Mouse (Mus musculus) MEL (cell line): Measurements from ENCODE around the gene Hpca. TPM values are rescaled to one million over a fixed set of nuclear protein-coding genes. Genes with fewer than 3 reads are reported as not detected.
A peak's percentile ranks its signal among the peaks of the same experiment; 100 is the strongest.

Experiments used
- DNase-seq: peaks from one replicate; pipeline ENCODE4 v3.0.0; 2011; ENCODE audit warnings: low read depth, low spot score
- H3K27ac ChIP-seq: 2 replicates; pipeline ENCODE4 v1.5.1; 2012; ENCODE audit warnings: low read depth, mild to moderate bottlenecking, control low read depth, low read length, moderate library complexity; ENCODE audit not compliant: control insufficient read depth
- H3K27me3 ChIP-seq, 2 experiments: fragments of 150-350 bp in 1 of 2; sonication (generic) in 1 of 2; 2 replicates each; pipeline ENCODE4 v1.6.1; 2012; ENCODE audit warnings: low read length in 2 of 2, mild to moderate bottlenecking in 2 of 2, improper control_type of control experiment in 1 of 2, moderate library complexity in 1 of 2; ENCODE audit not compliant: insufficient read depth in 2 of 2, control insufficient read depth in 1 of 2
- H3K36me3 ChIP-seq, 2 experiments: 2 replicates each; pipeline ENCODE4 v1.6.1; 2012 to 2014; ENCODE audit warnings: low read length in 2 of 2, improper control_type of control experiment in 1 of 2, inconsistent platforms in 1 of 2, mild to moderate bottlenecking in 1 of 2; ENCODE audit not compliant: insufficient read depth in 2 of 2, control insufficient read depth in 1 of 2
- H3K4me1 ChIP-seq, 2 experiments: fragments of 150-350 bp in 1 of 2; sonication (generic) in 1 of 2; 2 replicates each; pipeline ENCODE4 v1.6.1; 2012; ENCODE audit warnings: low read length in 2 of 2, improper control_type of control experiment in 1 of 2, mild to moderate bottlenecking in 1 of 2; ENCODE audit not compliant: insufficient read depth in 2 of 2, control insufficient read depth in 1 of 2
- H3K4me3 ChIP-seq, 2 experiments: fragments of 150-350 bp in 1 of 2; sonication (generic) in 1 of 2; 2 replicates each; pipeline ENCODE4 v1.5.1; 2012; ENCODE audit warnings: low read depth in 2 of 2, low read length in 2 of 2, mild to moderate bottlenecking in 2 of 2, moderate library complexity in 2 of 2, control low read depth in 1 of 2, improper control_type of control experiment in 1 of 2; ENCODE audit not compliant: control insufficient read depth in 1 of 2, insufficient read depth in 1 of 2
- H3K79me2 ChIP-seq: 2 replicates; pipeline ENCODE4 v1.6.1; 2012; ENCODE audit warnings: mild to moderate bottlenecking, low read length, moderate library complexity; ENCODE audit not compliant: control insufficient read depth, poor library complexity, insufficient read depth
- H3K9ac ChIP-seq: 2 replicates; pipeline ENCODE4 v1.6.1; 2012; ENCODE audit warnings: low read depth, mild to moderate bottlenecking, control low read depth, low read length, moderate library complexity; ENCODE audit not compliant: control insufficient read depth, poor library complexity, severe bottlenecking
- H3K9me3 ChIP-seq: fragments of 150-350 bp; sonication (generic); replicated peaks from 2 replicates; pipeline ENCODE4 v1.6.1; 2012; ENCODE audit warnings: mild to moderate bottlenecking, low read length, improper control_type of control experiment, moderate library complexity; ENCODE audit not compliant: insufficient read depth
- BHLHE40 ChIP-seq: IDR thresholded peaks from 2 replicates; pipeline ENCODE4 v1.6.1; 2012; ENCODE audit warnings: low read depth, mild to moderate bottlenecking, inconsistent platforms, low read length, improper control_type of control experiment, borderline replicate concordance
- CTCF ChIP-seq, 3 experiments: IDR thresholded peaks in 2 of 3; conservative IDR thresholded peaks in 1 of 3; 2 replicates each; pipeline ENCODE4 v1.5.1; 2011 to 2012; ENCODE audit warnings: low read length in 3 of 3, low read depth in 2 of 3, mild to moderate bottlenecking in 2 of 3, improper control_type of control experiment in 1 of 3, inconsistent platforms in 1 of 3, mixed read lengths in 1 of 3, moderate library complexity in 1 of 3; ENCODE audit not compliant: control insufficient read depth in 1 of 3, insufficient read depth in 1 of 3, poor library complexity in 1 of 3, severe bottlenecking in 1 of 3
- E2F4 ChIP-seq: IDR thresholded peaks from 2 replicates; pipeline ENCODE4 v1.6.1; 2011; ENCODE audit warnings: low read depth, low read length, improper control_type of control experiment, borderline replicate concordance
- ETS1 ChIP-seq: IDR thresholded peaks from 2 replicates; pipeline ENCODE4 v1.6.1; 2012; ENCODE audit warnings: low read depth, mild to moderate bottlenecking, inconsistent platforms, low read length, improper control_type of control experiment, moderate library complexity
- GABPA ChIP-seq: IDR thresholded peaks from 2 replicates; pipeline ENCODE4 v1.6.1; 2012; ENCODE audit warnings: low read depth, mild to moderate bottlenecking, inconsistent platforms, low read length, improper control_type of control experiment, moderate library complexity
- HCFC1 ChIP-seq: IDR thresholded peaks from 2 replicates; pipeline ENCODE4 v1.6.1; 2012; ENCODE audit warnings: low read depth, mild to moderate bottlenecking, inconsistent platforms, low read length, improper control_type of control experiment, moderate library complexity
- MAFK ChIP-seq: IDR thresholded peaks from 2 replicates; pipeline ENCODE4 v1.6.1; 2011; ENCODE audit warnings: low read depth, mild to moderate bottlenecking, low read length, improper control_type of control experiment, borderline replicate concordance
- MXI1 ChIP-seq: IDR thresholded peaks from 2 replicates; pipeline ENCODE4 v1.6.1; 2011; ENCODE audit warnings: mild to moderate bottlenecking, low read depth, low read length, improper control_type of control experiment
- MYC ChIP-seq: IDR thresholded peaks from 2 replicates; pipeline ENCODE4 v1.6.1; 2011; ENCODE audit warnings: low read depth, mild to moderate bottlenecking, low read length, improper control_type of control experiment, moderate library complexity
- POLR2A ChIP-seq, 2 experiments: IDR thresholded peaks; 2 replicates each; pipeline ENCODE4 v1.6.1; 2011 to 2012; ENCODE audit warnings: low read length in 2 of 2, mild to moderate bottlenecking in 2 of 2, control low read depth in 1 of 2, improper control_type of control experiment in 1 of 2, low read depth in 1 of 2, moderate library complexity in 1 of 2; ENCODE audit not compliant: control insufficient read depth in 1 of 2, insufficient read depth in 1 of 2, poor library complexity in 1 of 2
- POLR2AphosphoS2 ChIP-seq: IDR thresholded peaks from 2 replicates; pipeline ENCODE4 v1.6.1; 2011; ENCODE audit warnings: low read length, improper control_type of control experiment
- RCOR1 ChIP-seq: IDR thresholded peaks from 2 replicates; pipeline ENCODE4 v1.6.1; 2012; ENCODE audit warnings: low read depth, mild to moderate bottlenecking, inconsistent platforms, low read length, improper control_type of control experiment
- SMC3 ChIP-seq: IDR thresholded peaks from 2 replicates; pipeline ENCODE4 v1.6.1; 2011; ENCODE audit warnings: low read depth, low read length, improper control_type of control experiment
- TAL1 ChIP-seq: IDR thresholded peaks from 2 replicates; pipeline ENCODE4 v1.6.1; 2012; ENCODE audit warnings: mild to moderate bottlenecking, inconsistent platforms, low read length, moderate library complexity, mixed read lengths
- TBP ChIP-seq: IDR thresholded peaks from 2 replicates; pipeline ENCODE4 v1.8.0; 2011; ENCODE audit warnings: low read depth, low read length, improper control_type of control experiment
- UBTF ChIP-seq: IDR thresholded peaks from 2 replicates; pipeline ENCODE4 v1.6.1; 2012; ENCODE audit warnings: low read depth, mild to moderate bottlenecking, inconsistent platforms, low read length, improper control_type of control experiment, moderate library complexity, borderline replicate concordance; ENCODE audit not compliant: insufficient read depth
- USF1 ChIP-seq: IDR thresholded peaks from 2 replicates; pipeline ENCODE4 v1.6.1; 2014; ENCODE audit warnings: low read depth, mild to moderate bottlenecking, inconsistent platforms, low read length, improper control_type of control experiment, moderate library complexity
- ZNF384 ChIP-seq: IDR thresholded peaks from 2 replicates; pipeline ENCODE4 v1.6.1; 2012; ENCODE audit warnings: low read depth, mild to moderate bottlenecking, inconsistent platforms, low read length, improper control_type of control experiment
- polyA plus RNA-seq, 2 experiments: library from polyadenylated mRNA; stranded (reverse) in 1 of 2; unstranded in 1 of 2; fragments of >175 nt in 1 of 2; fragments of >200 nt in 1 of 2; gene quantifications; 2 replicates each; pipeline versions ENCODE4 v1.2.1 to v1.2.4; 2012; ENCODE audit warnings: low replicate concordance in 2 of 2, low read depth in 1 of 2; ENCODE audit not compliant: insufficient read length in 2 of 2, insufficient read depth in 1 of 2, missing spikeins in 1 of 2
- total RNA-seq: library from RNA; depleted of rRNA; stranded (reverse); fragments of 300-350 nt; gene quantifications from 2 replicates; pipeline ENCODE4 v1.2.3, GENCODE M21; 2012

Gene Hpca
- total and polyA plus RNA-seq, 3 experiments = 0.39 to 1.1 TPM; not detected in 1

- Histone ChIP-seq H3K9me3 (no peaks in the 10 kb centered on the region), H3K36me3 (peaks cover 2 to 10% of the 10 kb centered on the region in 2 experiments; a peak in 3 of 4 replicates), H3K27me3 (no peaks in the 10 kb centered on the region), H3K4me3 (no peak overlapping the region), H3K27ac (no peak overlapping the region), H3K9ac (no peak overlapping the region), H3K4me1 (peaks cover 2 to 8% of the 10 kb centered on the region in 2 experiments; a peak in 2 of 4 replicates), H3K79me2 (no peaks in the 10 kb centered on the region)
- TF ChIP-seq E2F4 = no peak
- no peak for TF ChIP-seq RCOR1
- no peak for TF ChIP-seq UBTF
- no peak for TF ChIP-seq MXI1
- TF ChIP-seq ETS1 = no peak
- no peak for TF ChIP-seq HCFC1
- no peak for TF ChIP-seq GABPA
- no peak for TF ChIP-seq BHLHE40
- no peak for TF ChIP-seq POLR2A (IDR thresholded peaks at IDR 0.05; ENCODE audit: control insufficient read depth in 1 of 2, insufficient read depth in 1 of 2, low read depth in 1 of 2, low read length in 2 of 2, poor library complexity in 1 of 2)
- TF ChIP-seq POLR2AphosphoS2 = no peak
- TF ChIP-seq MYC = no peak
- no peak for DNase-seq
Observed at GRCm38 (mm10) chr4:129147552-129148103, 25.8 kb upstream of the Hpca start.

GRCm38 (mm10) chr4:129146392-129146791 lies 24.6 kb upstream of the Hpca start:
- Histone ChIP-seq H3K27me3 (no peaks in the 10 kb centered on the region), H3K9ac (no peak overlapping the region), H3K36me3 (peaks cover 0 to 18% of the 10 kb centered on the region in 2 experiments; a peak in 2 of 4 replicates), H3K27ac (no peak overlapping the region), H3K4me1 (peaks cover 7 to 19% of the 10 kb centered on the region in 2 experiments; a peak in 3 of 4 replicates), H3K79me2 (no peaks in the 10 kb centered on the region), H3K4me3 (no peak overlapping the region), H3K9me3 (no peaks in the 10 kb centered on the region)
- no peak for TF ChIP-seq MAFK
- no peak for TF ChIP-seq TAL1
- no peak for TF ChIP-seq TBP
- TF ChIP-seq GABPA = no peak
- no peak for TF ChIP-seq BHLHE40
- no peak for TF ChIP-seq USF1
- TF ChIP-seq ZNF384 = no peak
- no peak for TF ChIP-seq CTCF (IDR thresholded peaks at IDR 0.05 in 2 of 3, conservative IDR thresholded peaks at IDR 0.05 in 1 of 3; ENCODE audit: control insufficient read depth in 1 of 3, insufficient read depth in 1 of 3, low read depth in 2 of 3, low read length in 3 of 3, poor library complexity in 1 of 3, severe bottlenecking in 1 of 3)
- TF ChIP-seq SMC3 = no peak
- peak; percentile 28 for DNase-seq
